In the genomic region with DNA sequence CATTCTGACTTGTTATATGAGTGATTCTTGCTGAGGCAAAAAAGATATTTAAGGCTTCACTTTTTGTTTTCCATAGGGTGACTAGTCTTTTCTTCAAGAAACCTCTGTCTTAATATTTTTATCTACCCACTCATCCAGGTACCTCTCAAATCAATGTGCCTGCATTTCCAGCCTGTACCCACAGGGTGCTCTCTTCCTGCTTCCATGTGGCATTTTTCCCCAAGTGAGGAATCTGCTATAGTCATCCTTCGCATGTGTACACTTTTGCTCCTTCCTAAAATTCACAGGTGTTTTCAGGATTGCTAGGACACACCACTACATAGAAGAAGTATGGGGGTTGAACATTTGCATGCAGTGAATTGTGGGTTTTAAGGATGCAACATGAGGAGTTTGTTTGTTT, we compare ENCODE assay signal across 21 mouse cellular contexts. TPM values are rescaled to one million over a fixed set of nuclear protein-coding genes. Genes with fewer than 3 reads are reported as not detected.
A peak's percentile ranks its signal among the peaks of the same experiment; 100 is the strongest.
DNase-seq lines count a peak whose midpoint lies in the region; ATAC-seq and TF ChIP-seq lines count a peak whose summit lies in the region.
"Had no signal": no experiment of that assay in that cellular context is flagged by ENCODE, and none has a peak within 500 bp of the region (broad histone marks: within the 10 kb centered on the region; RNA-seq: fewer than 3 reads in every experiment).

No protein-coding gene starts in this region.

- no peak overlapping the region for H3K9ac ChIP-seq in midbrain, embryonic 11.5 days (ENCODE audit: low read length)
- H3K9ac ChIP-seq in liver, embryonic 12.5 days = peak overlapping the region; percentile 85
- H3K9ac ChIP-seq: forebrain, embryonic 13.5 days; limb, embryonic 13.5 days; midbrain, embryonic 13.5 days; neural tube, embryonic 13.5 days had no signal

- no peaks in the 10 kb centered on the region for H3K9me3 ChIP-seq in midbrain, embryonic 11.5 days (ENCODE audit: control insufficient read depth, low read length)
- H3K9me3 ChIP-seq in midbrain, embryonic 10.5 days (replicated peaks) = no peaks in the 10 kb centered on the region
- no peaks in the 10 kb centered on the region for H3K9me3 ChIP-seq in liver, embryonic 12.5 days (replicated peaks)
- H3K9me3 ChIP-seq: forebrain, embryonic 13.5 days; limb, embryonic 13.5 days; midbrain, embryonic 13.5 days; neural tube, embryonic 13.5 days had no signal

- no peak overlapping the region for H3K27ac ChIP-seq in layer of hippocampus, adult 2 months
- H3K27ac ChIP-seq in midbrain, embryonic 11.5 days (ENCODE audit: low read depth, low read length) = no peak overlapping the region
- no peak overlapping the region for H3K27ac ChIP-seq in midbrain, embryonic 10.5 days (replicated peaks)
- no peak overlapping the region for H3K27ac ChIP-seq in liver, embryonic 12.5 days
- H3K27ac ChIP-seq: forebrain, embryonic 13.5 days; limb, embryonic 13.5 days; midbrain, embryonic 13.5 days; neural tube, embryonic 13.5 days had no signal

- no peaks in the 10 kb centered on the region for H3K27me3 ChIP-seq in midbrain, embryonic 11.5 days (ENCODE audit: control insufficient read depth, insufficient read depth, low read length)
- no peaks in the 10 kb centered on the region for H3K27me3 ChIP-seq in midbrain, embryonic 10.5 days (ENCODE audit: low read depth, poor library complexity, severe bottlenecking)
- H3K27me3 ChIP-seq in liver, embryonic 12.5 days (replicated peaks) = no peaks in the 10 kb centered on the region
- H3K27me3 ChIP-seq: CH12.LX; forebrain, embryonic 13.5 days; limb, embryonic 13.5 days; midbrain, embryonic 13.5 days; neural tube, embryonic 13.5 days had no signal

- H3K4me1 ChIP-seq in midbrain, embryonic 11.5 days (ENCODE audit: control insufficient read depth, insufficient read depth, low read length) = peaks cover 12% of the 10 kb centered on the region
- H3K4me1 ChIP-seq in midbrain, embryonic 10.5 days = peaks cover 23% of the 10 kb centered on the region
- peaks cover 77% of the 10 kb centered on the region for H3K4me1 ChIP-seq in liver, embryonic 12.5 days

- peaks cover 4% of the 10 kb centered on the region; the same call in 1 of the 2 replicates for H3K36me3 ChIP-seq in midbrain, embryonic 11.5 days (ENCODE audit: control insufficient read depth, insufficient read depth, low read length)
- H3K36me3 ChIP-seq in midbrain, embryonic 10.5 days = peaks cover 48% of the 10 kb centered on the region
- peaks cover 50% of the 10 kb centered on the region for H3K36me3 ChIP-seq in liver, embryonic 12.5 days

- WGBS in midbrain, embryonic 11.5 days = 94% methylated on average over 1 of the region's 1 CpGs
- WGBS in midbrain, embryonic 10.5 days = 94% methylated on average over 1 of the region's 1 CpGs
- WGBS in liver, embryonic 12.5 days (ENCODE audit: insufficient replicate concordance) = 92% methylated on average over 1 of the region's 1 CpGs

- DNase-seq in layer of hippocampus, adult 2 months (ENCODE audit: low spot score in 2 of 2) = no peak
- DNase-seq in layer of hippocampus, adult 8-10 months (ENCODE audit: low spot score in 2 of 2) = no peak
- peak; percentile 83 for DNase-seq in midbrain, embryonic 11.5 days (ENCODE audit: low spot score, missing footprints)
- no peak for DNase-seq in midbrain, embryonic 10.5 days (ENCODE audit: low spot score)
- no peak for DNase-seq in retina, postnatal 1 day
- DNase-seq in cerebellum, adult 11 months = no peak
- DNase-seq: adrenal gland, postnatal 14 days; B cell, adult 2 months; cerebellum, adult 9-10 months; gastrocnemius, postnatal 10 days; kidney, adult 18-20 months; kidney, postnatal 10 days; layer of hippocampus, postnatal 36 days; lung, adult 2 months; thymus, postnatal 36 days had no signal

- no peak overlapping the region for H3K4me3 ChIP-seq in layer of hippocampus, adult 2 months
- no peak overlapping the region for H3K4me3 ChIP-seq in midbrain, embryonic 11.5 days (ENCODE audit: low read depth, low read length)
- no peak overlapping the region for H3K4me3 ChIP-seq in midbrain, embryonic 10.5 days
- peak overlapping the region; percentile 74; the same call in 1 of the 2 replicates for H3K4me3 ChIP-seq in liver, embryonic 12.5 days
- H3K4me3 ChIP-seq: forebrain, embryonic 13.5 days had no signal

- H3K4me2 ChIP-seq in midbrain, embryonic 11.5 days = no peak overlapping the region
- peak overlapping the region; percentile 72 for H3K4me2 ChIP-seq in liver, embryonic 12.5 days

- no peak for ATAC-seq in midbrain, embryonic 11.5 days (ENCODE audit: low FRiP score)
- ATAC-seq in liver, embryonic 12.5 days = no peak
- ATAC-seq: forebrain, embryonic 13.5 days; midbrain, embryonic 13.5 days had no signal

- TF ChIP-seq CTCF in layer of hippocampus, adult 2 months (conservative IDR thresholded peaks at IDR 0.05) = peak; percentile 56

RNA-seq across cellular contexts. Expression of a gene that starts 10.1 kb away (rescaled TPM):
- 10 to 100 TPM; 57.4 to 62.7 TPM for total RNA-seq in layer of hippocampus, adult 2 months (2021)
- total RNA-seq in layer of hippocampus, adult 8-10 months (2022) = 10 to 100 TPM; 65.0 to 75.1 (median 68.2) TPM
- 80.3 and 84.4 TPM in 2 replicates for polyA plus RNA-seq in midbrain, embryonic 11.5 days (2014; fragmentation: Nextera tagmentation; extraction: Ambion mirVana)
- polyA plus RNA-seq in midbrain, embryonic 10.5 days (2016; fragmentation: Nextera tagmentation; extraction: Ambion mirVana) = 88.1 and 89.2 TPM in 2 replicates
- 71.4 and 76.5 TPM in 2 replicates for polyA plus RNA-seq in liver, embryonic 12.5 days (2016; fragmentation: Nextera tagmentation; extraction: Ambion mirVana)

RNA-seq across cellular contexts. Expression of a gene that starts 10.2 kb away (rescaled TPM):
- total RNA-seq in layer of hippocampus, adult 2 months (2021) = 10 to 100 TPM; 18.1 to 20.9 TPM
- 10 to 100 TPM; 18.6 to 20.7 (median 20.1) TPM for total RNA-seq in layer of hippocampus, adult 8-10 months (2022)
- 13.1 and 16.8 TPM in 2 replicates for polyA plus RNA-seq in midbrain, embryonic 11.5 days (2014; fragmentation: Nextera tagmentation; extraction: Ambion mirVana)
- 10.2 and 10.7 TPM in 2 replicates for polyA plus RNA-seq in midbrain, embryonic 10.5 days (2016; fragmentation: Nextera tagmentation; extraction: Ambion mirVana)
- polyA plus RNA-seq in liver, embryonic 12.5 days (2016; fragmentation: Nextera tagmentation; extraction: Ambion mirVana) = 21.7 and 23.1 TPM in 2 replicates
